Mouse (Mus musculus): Measurements from ENCODE around the gene Grm2. TPM values are rescaled to one million over a fixed set of nuclear protein-coding genes. Genes with fewer than 3 reads are reported as not detected.

Grm2 gene
- polyA plus RNA-seq, 1 experiment from 2014 or later, result 9.5 TPM

- H3K27me3 ChIP-seq (ENCODE audit: control insufficient read depth, insufficient read depth, low read length), result no peaks in the 10 kb centered on the region
- H3K4me3 ChIP-seq (ENCODE audit: low read depth, low read length), result no peak overlapping the region
- no peak overlapping the region for H3K27ac ChIP-seq (ENCODE audit: low read depth, low read length)
- H3K9me3 ChIP-seq (ENCODE audit: control insufficient read depth, low read length), result no peaks in the 10 kb centered on the region
- 88% methylated on average over 9 of the region's 9 CpGs for WGBS
- H3K36me3 ChIP-seq (ENCODE audit: control insufficient read depth, insufficient read depth, low read length), result 0 out of 2 replicates have a peak, but pooled peaks cover 2% of the 10 kb centered on the region
- peaks cover 2% of the 10 kb centered on the region; the same call in 1 of the 2 replicates for H3K4me1 ChIP-seq (replicated peaks; ENCODE audit: control insufficient read depth, insufficient read depth, low read length)
- ATAC-seq (ENCODE audit: low FRiP score) (no peak), DNase-seq (ENCODE audit: low spot score) (no peak)
- no peak overlapping the region for H3K4me2 ChIP-seq (replicated peaks; ENCODE audit: low read depth, low read length)
- H3K9ac ChIP-seq (ENCODE audit: low read depth, low read length), result no peak overlapping the region
Measured at GRCm38 (mm10) chr9:106681026-106681425, 25.1 kb upstream of the Grm2 start.

DNA sequence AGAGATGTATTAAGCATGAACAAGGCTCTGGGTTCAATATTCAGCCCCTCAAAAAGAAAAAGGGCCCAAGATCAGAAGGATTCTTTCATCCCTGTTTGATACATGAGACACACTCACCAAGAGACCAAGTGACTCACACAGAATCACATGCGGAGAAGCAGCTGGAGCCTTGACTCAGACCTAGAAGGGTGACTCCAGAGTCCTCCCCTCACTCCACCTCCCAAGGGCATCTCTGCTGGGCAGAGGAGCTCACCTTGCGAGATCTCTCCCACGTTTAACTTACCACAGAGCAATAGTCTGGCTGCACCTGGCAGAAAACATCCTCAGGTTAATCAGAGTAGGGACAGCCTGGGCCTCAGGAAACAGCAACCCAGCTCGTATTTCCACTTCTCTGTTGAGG lies 22.4 kb upstream of the Grm2 start:
- WGBS, result 77% methylated on average over 4 of the region's 4 CpGs
- ATAC-seq (ENCODE audit: low FRiP score) (no peak), DNase-seq (ENCODE audit: low spot score) (no peak)
- Histone ChIP-seq H3K27me3 (ENCODE audit: control insufficient read depth, insufficient read depth, low read length) (no peaks in the 10 kb centered on the region), H3K9me3 (ENCODE audit: control insufficient read depth, low read length) (no peaks in the 10 kb centered on the region), H3K4me3 (ENCODE audit: low read depth, low read length) (no peak overlapping the region), H3K9ac (ENCODE audit: low read depth, low read length) (no peak overlapping the region), H3K36me3 (ENCODE audit: control insufficient read depth, insufficient read depth, low read length) (0 out of 2 replicates have a peak, but pooled peaks cover 2% of the 10 kb centered on the region), H3K4me2 (replicated peaks; ENCODE audit: low read depth, low read length) (no peak overlapping the region), H3K27ac (ENCODE audit: low read depth, low read length) (no peak overlapping the region), H3K4me1 (replicated peaks; ENCODE audit: control insufficient read depth, insufficient read depth, low read length) (no peaks in the 10 kb centered on the region)

- Histone ChIP-seq H3K27ac (ENCODE audit: low read depth, low read length) (no peak overlapping the region), H3K9me3 (ENCODE audit: control insufficient read depth, low read length) (no peaks in the 10 kb centered on the region), H3K4me3 (ENCODE audit: low read depth, low read length) (no peak overlapping the region), H3K9ac (ENCODE audit: low read depth, low read length) (no peak overlapping the region), H3K36me3 (ENCODE audit: control insufficient read depth, insufficient read depth, low read length) (0 out of 2 replicates have a peak, but pooled peaks cover 2% of the 10 kb centered on the region), H3K4me2 (replicated peaks; ENCODE audit: low read depth, low read length) (no peak overlapping the region), H3K4me1 (replicated peaks; ENCODE audit: control insufficient read depth, insufficient read depth, low read length) (no peaks in the 10 kb centered on the region), H3K27me3 (ENCODE audit: control insufficient read depth, insufficient read depth, low read length) (no peaks in the 10 kb centered on the region)
- no peak for DNase-seq (ENCODE audit: low spot score)
- 86% methylated on average over 5 of the region's 5 CpGs for WGBS
- ATAC-seq (ENCODE audit: low FRiP score), result no peak
Measured at GRCm38 (mm10) chr9:106677702-106678101, 21.8 kb upstream of the Grm2 start.

DNA sequence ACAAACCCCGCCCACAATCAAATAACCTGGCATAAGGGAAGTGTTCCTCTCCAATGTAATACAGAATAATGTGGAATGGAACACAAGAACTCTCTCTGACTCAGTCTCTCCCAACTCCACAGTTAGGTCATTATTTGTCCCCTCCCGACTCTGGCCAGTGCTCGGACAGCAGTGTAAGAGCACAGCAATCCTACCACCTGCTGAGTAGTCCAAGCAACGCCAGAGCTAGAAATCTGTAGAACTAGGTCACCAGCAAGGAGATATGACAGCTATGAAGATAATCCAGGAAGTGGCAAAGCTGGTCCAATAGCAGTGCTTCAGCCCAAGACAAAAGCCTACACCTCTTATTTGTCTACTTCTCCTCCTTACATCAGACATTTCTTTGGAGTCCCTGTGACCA lies 20.7 kb upstream of the Grm2 start:
- Histone ChIP-seq H3K4me1 (replicated peaks; ENCODE audit: control insufficient read depth, insufficient read depth, low read length) (no peaks in the 10 kb centered on the region), H3K36me3 (ENCODE audit: control insufficient read depth, insufficient read depth, low read length) (0 out of 2 replicates have a peak, but pooled peaks cover 2% of the 10 kb centered on the region), H3K9ac (ENCODE audit: low read depth, low read length) (no peak overlapping the region), H3K4me2 (replicated peaks; ENCODE audit: low read depth, low read length) (no peak overlapping the region), H3K27ac (ENCODE audit: low read depth, low read length) (no peak overlapping the region), H3K27me3 (ENCODE audit: control insufficient read depth, insufficient read depth, low read length) (no peaks in the 10 kb centered on the region), H3K9me3 (ENCODE audit: control insufficient read depth, low read length) (no peaks in the 10 kb centered on the region), H3K4me3 (ENCODE audit: low read depth, low read length) (no peak overlapping the region)
- DNase-seq (ENCODE audit: low spot score) (no peak), ATAC-seq (ENCODE audit: low FRiP score) (no peak)
- WGBS, result 77% methylated on average over 4 of the region's 4 CpGs

GRCm38 (mm10) chr9:106675965-106676364 lies 20.1 kb upstream of the Grm2 start:
- DNase-seq (ENCODE audit: low spot score) (no peak), ATAC-seq (ENCODE audit: low FRiP score) (no peak)
- Histone ChIP-seq H3K9ac (ENCODE audit: low read depth, low read length) (no peak overlapping the region), H3K36me3 (ENCODE audit: control insufficient read depth, insufficient read depth, low read length) (0 out of 2 replicates have a peak, but pooled peaks cover under 1% of the 10 kb centered on the region), H3K9me3 (ENCODE audit: control insufficient read depth, low read length) (no peaks in the 10 kb centered on the region), H3K4me1 (replicated peaks; ENCODE audit: control insufficient read depth, insufficient read depth, low read length) (no peaks in the 10 kb centered on the region), H3K4me2 (replicated peaks; ENCODE audit: low read depth, low read length) (no peak overlapping the region), H3K27me3 (ENCODE audit: control insufficient read depth, insufficient read depth, low read length) (no peaks in the 10 kb centered on the region), H3K27ac (ENCODE audit: low read depth, low read length) (no peak overlapping the region), H3K4me3 (ENCODE audit: low read depth, low read length) (no peak overlapping the region)
- WGBS, result 81% methylated on average over 9 of the region's 9 CpGs

DNA sequence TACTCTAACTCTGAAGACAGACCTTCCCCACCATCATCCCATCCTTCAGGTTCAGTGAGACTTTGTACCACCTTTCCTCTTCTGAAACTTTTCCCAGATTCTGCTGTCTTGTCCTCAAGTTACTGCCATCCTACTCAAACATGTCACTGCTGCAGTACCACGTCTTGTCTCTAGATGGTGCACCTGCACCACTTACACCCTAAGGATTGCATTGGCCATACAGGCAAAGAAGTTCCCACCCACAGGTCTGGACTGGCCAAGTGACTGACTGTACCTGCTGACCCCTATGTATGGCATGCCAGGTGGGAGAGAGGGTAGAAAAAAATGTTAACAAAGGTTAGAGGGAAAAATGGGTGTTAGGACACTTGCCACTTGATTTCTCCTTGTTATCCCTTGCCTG lies 19.6 kb upstream of the Grm2 start:
- Histone ChIP-seq H3K4me1 (replicated peaks; ENCODE audit: control insufficient read depth, insufficient read depth, low read length) (no peaks in the 10 kb centered on the region), H3K9ac (ENCODE audit: low read depth, low read length) (no peak overlapping the region), H3K27me3 (ENCODE audit: control insufficient read depth, insufficient read depth, low read length) (no peaks in the 10 kb centered on the region), H3K4me2 (replicated peaks; ENCODE audit: low read depth, low read length) (no peak overlapping the region), H3K4me3 (ENCODE audit: low read depth, low read length) (no peak overlapping the region), H3K36me3 (ENCODE audit: control insufficient read depth, insufficient read depth, low read length) (no peaks in the 10 kb centered on the region), H3K9me3 (ENCODE audit: control insufficient read depth, low read length) (no peaks in the 10 kb centered on the region), H3K27ac (ENCODE audit: low read depth, low read length) (no peak overlapping the region)
- WGBS, result 0% methylated on average over 1 of the region's 1 CpGs
- ATAC-seq (ENCODE audit: low FRiP score) (peak; percentile 70; the same call in 1 of the 2 replicates), DNase-seq (ENCODE audit: low spot score) (peak; percentile 88)

DNA sequence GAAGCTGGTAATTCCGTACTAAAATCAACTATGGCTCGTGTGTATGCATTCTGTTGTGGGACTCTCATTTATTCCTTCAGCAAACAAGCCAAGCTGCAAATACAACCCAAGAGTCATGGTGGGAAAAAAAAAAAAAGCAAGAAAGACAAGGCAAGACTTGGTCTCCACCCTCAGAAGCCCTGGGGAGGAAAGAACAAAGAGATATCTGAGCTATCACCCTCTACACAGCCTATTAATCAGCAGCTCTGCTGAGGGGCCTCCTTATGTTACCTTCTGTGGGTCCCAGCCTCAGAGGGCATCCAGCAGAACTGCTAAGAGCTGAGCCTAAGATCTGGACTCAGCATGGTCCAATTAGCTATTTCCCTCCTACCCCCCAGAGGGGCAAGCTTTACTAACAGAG lies 18.0 kb upstream of the Grm2 start:
- 87% methylated on average over 2 of the region's 2 CpGs for WGBS
- DNase-seq (ENCODE audit: low spot score), result no peak
- no peak overlapping the region for H3K27ac ChIP-seq (ENCODE audit: low read depth, low read length)

GRCm38 (mm10) chr9:106664856-106665255 lies 9.0 kb upstream of the Grm2 start:
- Histone ChIP-seq H3K36me3 (ENCODE audit: control insufficient read depth, insufficient read depth, low read length) (no peaks in the 10 kb centered on the region), H3K4me3 (ENCODE audit: low read depth, low read length) (no peak overlapping the region), H3K27me3 (ENCODE audit: control insufficient read depth, insufficient read depth, low read length) (no peaks in the 10 kb centered on the region), H3K27ac (ENCODE audit: low read depth, low read length) (peak overlapping the region; percentile 18; the same call in 1 of the 2 replicates), H3K4me2 (replicated peaks; ENCODE audit: low read depth, low read length) (no peak overlapping the region), H3K9me3 (ENCODE audit: control insufficient read depth, low read length) (no peaks in the 10 kb centered on the region), H3K4me1 (replicated peaks; ENCODE audit: control insufficient read depth, insufficient read depth, low read length) (0 out of 2 replicates have a peak, but pooled peaks cover 2% of the 10 kb centered on the region), H3K9ac (ENCODE audit: low read depth, low read length) (no peak overlapping the region)
- WGBS, result 74% methylated on average over 6 of the region's 6 CpGs
- ATAC-seq (ENCODE audit: low FRiP score), result 0 out of 2 replicates have a peak, but pooled peaks have one; percentile 21
- no peak for DNase-seq (ENCODE audit: low spot score)

More for the DNA sequence above, 18.0 kb upstream of the Grm2 start:
- Histone ChIP-seq H3K9ac (ENCODE audit: low read depth, low read length) (no peak overlapping the region), H3K4me1 (replicated peaks; ENCODE audit: control insufficient read depth, insufficient read depth, low read length) (no peaks in the 10 kb centered on the region), H3K4me3 (ENCODE audit: low read depth, low read length) (no peak overlapping the region), H3K27me3 (ENCODE audit: control insufficient read depth, insufficient read depth, low read length) (no peaks in the 10 kb centered on the region), H3K9me3 (ENCODE audit: control insufficient read depth, low read length) (no peaks in the 10 kb centered on the region), H3K36me3 (ENCODE audit: control insufficient read depth, insufficient read depth, low read length) (no peaks in the 10 kb centered on the region), H3K4me2 (replicated peaks; ENCODE audit: low read depth, low read length) (no peak overlapping the region)
- ATAC-seq (ENCODE audit: low FRiP score), result no peak

- Histone ChIP-seq H3K4me1 (replicated peaks; ENCODE audit: control insufficient read depth, insufficient read depth, low read length) (0 out of 2 replicates have a peak, but pooled peaks cover 2% of the 10 kb centered on the region), H3K9me3 (ENCODE audit: control insufficient read depth, low read length) (no peaks in the 10 kb centered on the region), H3K4me2 (replicated peaks; ENCODE audit: low read depth, low read length) (no peak overlapping the region), H3K36me3 (ENCODE audit: control insufficient read depth, insufficient read depth, low read length) (no peaks in the 10 kb centered on the region), H3K4me3 (ENCODE audit: low read depth, low read length) (no peak overlapping the region), H3K27me3 (ENCODE audit: control insufficient read depth, insufficient read depth, low read length) (no peaks in the 10 kb centered on the region), H3K27ac (ENCODE audit: low read depth, low read length) (peak overlapping the region; percentile 18; the same call in 1 of the 2 replicates), H3K9ac (ENCODE audit: low read depth, low read length) (no peak overlapping the region)
- DNase-seq (ENCODE audit: low spot score), result no peak
- peak; percentile 44; the same call in 1 of the 2 replicates for ATAC-seq (ENCODE audit: low FRiP score)
- WGBS, result 66% methylated on average over 4 of the region's 4 CpGs
Measured at GRCm38 (mm10) chr9:106664433-106664832, 8.6 kb upstream of the Grm2 start.

Measured in hindbrain, embryonic 11.5 days (tissue).